ENCODE assay signal across 24 mouse cellular contexts in genomic region chr14:55139313-55139712, GRCm38 (mm10). TPM values are rescaled to one million over a fixed set of nuclear protein-coding genes. Genes with fewer than 3 reads are reported as not detected.
DNase-seq lines count a peak whose midpoint lies in the region; ATAC-seq lines count a peak whose summit lies in the region.
"Had no signal": no experiment of that assay in that cellular context is flagged by ENCODE, and none has a peak within 500 bp of the region (broad histone marks: within the 10 kb centered on the region; RNA-seq: fewer than 3 reads in every experiment).

No protein-coding gene starts in this region.

- no peaks in the 10 kb centered on the region for H3K27me3 ChIP-seq in kidney, embryonic 14.5 days (ENCODE audit: control insufficient read depth, insufficient read depth, low read length)
- H3K27me3 ChIP-seq: embryonic facial prominence, embryonic 15.5 days; forebrain, embryonic 15.5 days; midbrain, embryonic 15.5 days; neural tube, embryonic 12.5 days had no signal

- 27% methylated on average over 7 of the region's 7 CpGs for WGBS in kidney, embryonic 14.5 days

- H3K4me2 ChIP-seq in kidney, embryonic 14.5 days (replicated peaks; ENCODE audit: low read depth, low read length), result no peak overlapping the region
- H3K4me2 ChIP-seq: embryonic facial prominence, embryonic 15.5 days; forebrain, embryonic 15.5 days; heart, embryonic 12.5 days; liver, embryonic 15.5 days; midbrain, embryonic 15.5 days; neural tube, embryonic 12.5 days had no signal

- H3K9ac ChIP-seq in kidney, embryonic 14.5 days (ENCODE audit: low read depth, low read length), result no peak overlapping the region
- H3K9ac ChIP-seq: embryonic facial prominence, embryonic 15.5 days; forebrain, embryonic 15.5 days; heart, embryonic 12.5 days; liver, embryonic 15.5 days; midbrain, embryonic 15.5 days; neural tube, embryonic 12.5 days had no signal

- no peaks in the 10 kb centered on the region for H3K36me3 ChIP-seq in kidney, embryonic 14.5 days (ENCODE audit: control insufficient read depth, insufficient read depth, low read length)
- H3K36me3 ChIP-seq: embryonic facial prominence, embryonic 15.5 days; forebrain, embryonic 15.5 days; heart, embryonic 12.5 days; liver, embryonic 15.5 days; midbrain, embryonic 15.5 days; neural tube, embryonic 12.5 days had no signal

- peaks cover 5% of the 10 kb centered on the region; the same call in 1 of the 2 replicates for H3K4me1 ChIP-seq in kidney, embryonic 14.5 days (ENCODE audit: control insufficient read depth, insufficient read depth, low read length)
- H3K4me1 ChIP-seq: embryonic facial prominence, embryonic 15.5 days; forebrain, embryonic 15.5 days; liver, embryonic 15.5 days; midbrain, embryonic 15.5 days; neural tube, embryonic 12.5 days had no signal

- no peaks in the 10 kb centered on the region for H3K9me3 ChIP-seq in kidney, embryonic 14.5 days (ENCODE audit: control insufficient read depth, low read length)
- H3K9me3 ChIP-seq: embryonic facial prominence, embryonic 15.5 days; forebrain, embryonic 15.5 days; heart, embryonic 12.5 days; liver, embryonic 15.5 days; midbrain, embryonic 15.5 days; neural tube, embryonic 12.5 days had no signal

- DNase-seq in kidney, postnatal 10 days, result no peak
- DNase-seq in lung, postnatal 36 days, result peak; percentile 17
- DNase-seq in lung, postnatal 10 days, result no peak
- no peak for DNase-seq in layer of hippocampus, adult 9-11 months
- DNase-seq in frontal cortex, adult 2 months (ENCODE audit: extremely low spot score in 1 of 2, low spot score in 1 of 2), result no peak
- no peak for DNase-seq in adrenal gland, adult 8-10 months
- DNase-seq: cerebellum, adult 11-12 months; cerebellum, postnatal 14 days; gastrocnemius, postnatal 14 days; heart, adult 18-20 months; heart, postnatal 10 days; kidney, adult 2 months; left cerebral cortex, postnatal 4 days; liver; lung, postnatal 14 days had no signal

- no peak overlapping the region for H3K4me3 ChIP-seq in kidney, embryonic 14.5 days (ENCODE audit: low read length)
- H3K4me3 ChIP-seq: embryonic facial prominence, embryonic 15.5 days; forebrain, embryonic 15.5 days; heart, embryonic 12.5 days; liver, embryonic 15.5 days; midbrain, embryonic 15.5 days; neural tube, embryonic 12.5 days had no signal

- ATAC-seq in kidney, embryonic 14.5 days (ENCODE audit: low FRiP score, low TSS enrichment), result peak; percentile 66; the same call in 1 of the 2 replicates
- ATAC-seq in megakaryocyte, adult 5-6 weeks (ENCODE audit: poor library complexity, severe bottlenecking), result peak; percentile 40; the same call in 1 of the 2 replicates
- ATAC-seq: forebrain, embryonic 15.5 days; hindbrain, postnatal 0 days; midbrain, embryonic 15.5 days had no signal

- H3K27ac ChIP-seq in kidney, embryonic 14.5 days (ENCODE audit: low read depth, low read length), result no peak overlapping the region
- H3K27ac ChIP-seq: embryonic facial prominence, embryonic 15.5 days; forebrain, embryonic 15.5 days; hindbrain, postnatal 0 days; liver, embryonic 15.5 days; midbrain, embryonic 15.5 days; neural tube, embryonic 12.5 days had no signal

RNA-seq across cellular contexts. Expression of gene Jph4, which starts 22.6 kb away (rescaled TPM):
- polyA plus RNA-seq in kidney, embryonic 14.5 days (2014; fragmentation: Nextera tagmentation; extraction: Ambion mirVana), result 0.43 and 0.55 TPM in 2 replicates
- not detected in 2 replicates for total RNA-seq in megakaryocyte, adult 5-6 weeks (2015)
- not detected in 2 replicates for total RNA-seq in megakaryocyte, adult 5-6 weeks (2017)
- 228 and 231 TPM in 2 replicates for polyA plus RNA-seq in frontal cortex, adult 2 months (2012; rRNA removed)
- 1 to 10 TPM; 3.3 to 6.9 (median 5.3) TPM for total RNA-seq in adrenal gland, adult 8-10 months (2022)

RNA-seq across cellular contexts. Expression of gene Ap1g2, which starts 32.9 kb away (rescaled TPM):
- 11.4 and 17.8 TPM in 2 replicates for polyA plus RNA-seq in kidney, embryonic 14.5 days (2014; fragmentation: Nextera tagmentation; extraction: Ambion mirVana)
- 43.2 and 46.7 TPM in 2 replicates for total RNA-seq in megakaryocyte, adult 5-6 weeks (2015)
- 11.8 and 18.3 TPM in 2 replicates for total RNA-seq in megakaryocyte, adult 5-6 weeks (2017)
- 15.5 and 18.3 TPM in 2 replicates for polyA plus RNA-seq in frontal cortex, adult 2 months (2012; rRNA removed)
- total RNA-seq in adrenal gland, adult 8-10 months (2022), result 10 to 100 TPM; 24.5 to 29.3 (median 26.0) TPM

RNA-seq across cellular contexts. Expression of gene Thtpa, which starts 44.7 kb away (rescaled TPM):
- polyA plus RNA-seq in kidney, embryonic 14.5 days (2014; fragmentation: Nextera tagmentation; extraction: Ambion mirVana), result 14.5 and 21.8 TPM in 2 replicates
- total RNA-seq in megakaryocyte, adult 5-6 weeks (2015), result 5.4 and 6.9 TPM in 2 replicates
- 5.9 and 7.2 TPM in 2 replicates for total RNA-seq in megakaryocyte, adult 5-6 weeks (2017)
- polyA plus RNA-seq in frontal cortex, adult 2 months (2012; rRNA removed), result 14.4 and 15.5 TPM in 2 replicates
- total RNA-seq in adrenal gland, adult 8-10 months (2022), result 10 to 100 TPM; 16.1 to 22.6 (median 21.0) TPM

RNA-seq across cellular contexts. Expression of gene Zfhx2, which starts 47.2 kb away (rescaled TPM):
- 5.8 and 6.4 TPM in 2 replicates for polyA plus RNA-seq in kidney, embryonic 14.5 days (2014; fragmentation: Nextera tagmentation; extraction: Ambion mirVana)
- total RNA-seq in megakaryocyte, adult 5-6 weeks (2015), result 2.0 and 2.1 TPM in 2 replicates
- total RNA-seq in megakaryocyte, adult 5-6 weeks (2017), result 1.1 and 1.3 TPM in 2 replicates
- polyA plus RNA-seq in frontal cortex, adult 2 months (2012; rRNA removed), result 13.4 and 15.0 TPM in 2 replicates
- total RNA-seq in adrenal gland, adult 8-10 months (2022), result 10 to 100 TPM in 2 of 4 experiments, 1 to 10 TPM in 2; 6.9 to 17.8 (median 11.7) TPM

Comparison
In these comparisons a context has a peak if more than half of its experiments do, and no peak if none do; other contexts are left out.
1. RNA of gene Jph4, which starts 22.6 kb away (total RNA-seq): 3.3 to 6.9 TPM in adrenal gland, adult 8-10 months; not detected in megakaryocyte, adult 5-6 weeks; every median in the first group is over 4 times any median in the second.